15 mouse cellular contexts compared by ENCODE assay signal in genomic region chr9:41160536-41161176, GRCm38 (mm10). TPM values are rescaled to one million over a fixed set of nuclear protein-coding genes. Genes with fewer than 3 reads are reported as not detected.
DNase-seq lines count a peak whose midpoint lies in the region; ATAC-seq and TF ChIP-seq lines count a peak whose summit lies in the region.
"Had no signal": no experiment of that assay in that cellular context is flagged by ENCODE, and none has a peak within 500 bp of the region (broad histone marks: within the 10 kb centered on the region; RNA-seq: fewer than 3 reads in every experiment).

No protein-coding gene starts in this region.

- peak overlapping the region; percentile 30; the same call in 1 of the 2 replicates for H3K27ac ChIP-seq in cerebellum, adult 2 months (ENCODE audit: insufficient read depth, low read length)
- H3K27ac ChIP-seq in liver, embryonic 13.5 days = 0 out of 2 replicates have a peak overlapping the region, but pooled peaks have one; percentile 19
- H3K27ac ChIP-seq: embryonic facial prominence, embryonic 15.5 days; heart, embryonic 13.5 days had no signal

- no peak for ATAC-seq in cerebellum, adult (ENCODE audit: insufficient number of reproducible peaks, low FRiP score, low TSS enrichment)
- ATAC-seq in liver, embryonic 13.5 days (ENCODE audit: low read depth) = no peak
- ATAC-seq in megakaryocyte progenitor cell, adult 5-6 weeks (replicated peaks; ENCODE audit: poor library complexity) = peak; percentile 32
- ATAC-seq: hindbrain, embryonic 16.5 days had no signal

- no peak for TF ChIP-seq CTCF in cerebellum, adult 2 months (IDR thresholded peaks at IDR 0.05; ENCODE audit: borderline replicate concordance, insufficient read depth, low read depth, low read length)

- H3K27me3 ChIP-seq in cerebellum, adult 2 months (ENCODE audit: control insufficient read depth, insufficient read depth, low read length) = no peaks in the 10 kb centered on the region; the same call in 1 of the 2 replicates
- H3K27me3 ChIP-seq in liver, embryonic 13.5 days = peaks cover 34% of the 10 kb centered on the region

- no peak overlapping the region for H3K9ac ChIP-seq in liver, embryonic 13.5 days
- H3K9ac ChIP-seq: embryonic facial prominence, embryonic 15.5 days; heart, embryonic 13.5 days had no signal

- no peak overlapping the region for H3K4me3 ChIP-seq in cerebellum, adult 2 months (replicated peaks; ENCODE audit: insufficient read depth, low read depth, low read length)
- H3K4me3 ChIP-seq in liver, embryonic 13.5 days (replicated peaks) = no peak overlapping the region
- H3K4me3 ChIP-seq: embryonic facial prominence, embryonic 15.5 days; heart, embryonic 13.5 days had no signal

- peak in 1 of 2 experiments; percentile 9 for DNase-seq in cerebellum, adult 2 months
- no peak for DNase-seq in liver, embryonic 13.5 days
- no peak for DNase-seq in liver
- DNase-seq in brain, adult 2 months (ENCODE audit: low read depth, low spot score) = peak; percentile 89
- DNase-seq in kidney, adult 18-20 months = no peak
- no peak for DNase-seq in heart, adult 11 months
- DNase-seq: adrenal gland, adult 2 months; cerebellum, adult 9-10 months; kidney, postnatal 10 days; thymus, adult 18-20 months had no signal

- TF ChIP-seq POLR2A in cerebellum, adult 2 months (IDR thresholded peaks at IDR 0.05; ENCODE audit: borderline replicate concordance, insufficient read depth, low read length) = no peak

- no peaks in the 10 kb centered on the region for H3K9me3 ChIP-seq in liver, embryonic 13.5 days (replicated peaks)
- H3K9me3 ChIP-seq: embryonic facial prominence, embryonic 15.5 days; heart, embryonic 13.5 days had no signal

- peaks cover 6% of the 10 kb centered on the region; the same call in 1 of the 2 replicates for H3K4me1 ChIP-seq in cerebellum, adult 2 months (ENCODE audit: control insufficient read depth, insufficient read depth, low read length)
- peaks cover 28% of the 10 kb centered on the region for H3K4me1 ChIP-seq in liver, embryonic 13.5 days (replicated peaks)

- no peaks in the 10 kb centered on the region for H3K36me3 ChIP-seq in liver, embryonic 13.5 days
- H3K36me3 ChIP-seq: embryonic facial prominence, embryonic 15.5 days; heart, embryonic 13.5 days had no signal

- 71% methylated on average over 7 of the region's 7 CpGs for WGBS in cerebellum, adult 2 months
- 27% methylated on average over 7 of the region's 7 CpGs for WGBS in liver, embryonic 13.5 days (ENCODE audit: insufficient replicate concordance)

- no peak overlapping the region for H3K4me2 ChIP-seq in liver, embryonic 13.5 days
- H3K4me2 ChIP-seq: embryonic facial prominence, embryonic 15.5 days; heart, embryonic 13.5 days had no signal

RNA-seq across cellular contexts. Expression of gene Ubash3b, which starts 0.8 kb away (rescaled TPM):
- polyA plus RNA-seq in cerebellum, adult 2 months (2012; rRNA removed) = 39.3 and 48.8 TPM in 2 replicates
- polyA plus RNA-seq in liver, embryonic 13.5 days (2015; fragmentation: Nextera tagmentation; extraction: Ambion mirVana) = 6.7 and 7.9 TPM in 2 replicates
- total RNA-seq in megakaryocyte progenitor cell, adult 5-6 weeks (2015) = 8.8 and 9.9 TPM in 2 replicates
- 5.3 and 5.8 TPM in 2 replicates for total RNA-seq in megakaryocyte progenitor cell, adult 5-6 weeks (2017)
